Mouse (Mus musculus) right cerebral cortex, postnatal 36 days (tissue): ENCODE measurements at regions not wholly inside any gene's neighbourhood (a gene's known extent, or its start where the extent isn't known, plus 50 kb on each side); places are given as distances from the start of the nearest gene placed in this dataset.
"Not testable (repeated sequence)": the region's sequence is repeated elsewhere in the genome, so short reads cannot be mapped to it uniquely, and the experiment has no call there.

Experiments used
- DNase-seq, 2 experiments: peaks; one replicate each; pipeline ENCODE4 v3.0.0; 2022; ENCODE audit warnings: low spot score in 2 of 2, mixed read lengths in 1 of 2

GRCm38 (mm10) chr1:51411726-51412125 is 66.5 kb downstream of the Nabp1 start:
- no peak for DNase-seq

DNA sequence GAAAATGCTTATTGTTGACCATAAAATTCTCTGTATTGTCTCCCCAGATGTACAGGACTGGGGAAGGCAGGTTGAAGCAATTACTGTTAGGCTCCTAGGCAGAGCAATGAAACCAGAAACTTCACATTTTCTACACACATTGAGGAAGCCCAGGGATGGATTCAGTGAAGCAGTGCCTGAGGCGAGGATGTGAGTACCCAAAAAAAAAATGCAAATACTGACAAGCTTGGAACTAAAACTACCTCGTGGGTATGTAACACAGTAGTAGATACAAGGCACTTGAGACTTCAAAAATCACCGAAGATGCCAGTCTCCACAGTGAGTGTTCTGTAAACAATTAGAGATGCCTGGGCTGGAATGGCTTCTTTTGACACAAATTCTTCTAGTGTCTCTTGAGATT is 74.6 kb downstream of the Nabp1 start:
- no peak for DNase-seq

GRCm38 (mm10) chr1:51402533-51402925 is 75.7 kb downstream of the Nabp1 start:
- DNase-seq, result no peak

GRCm38 (mm10) chr1:51401846-51402532 is 76.2 kb downstream of the Nabp1 start:
- DNase-seq, result no peak

DNA sequence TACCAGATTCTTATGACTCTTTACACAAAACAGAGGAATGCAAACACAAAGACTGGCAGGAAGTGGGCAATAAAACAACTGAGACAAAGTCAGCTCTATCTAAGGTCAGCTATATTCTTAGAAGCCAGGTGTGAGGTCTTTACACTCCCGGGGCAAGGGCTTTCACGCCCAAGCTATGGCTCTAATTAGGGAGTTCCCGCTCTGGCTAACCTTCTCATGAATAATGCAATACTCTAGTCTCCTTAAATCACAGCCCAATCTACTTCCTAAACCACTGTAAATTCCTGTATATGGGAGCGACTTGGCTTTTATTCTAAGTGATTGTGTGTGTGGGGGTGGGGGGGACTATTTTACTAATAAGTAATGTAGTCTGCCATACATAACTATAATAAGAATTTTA is 77.7 kb downstream of the Nabp1 start:
- not testable (repeated sequence) for DNase-seq

GRCm38 (mm10) chr1:51386874-51387273 is 91.4 kb downstream of the Nabp1 start:
- no peak for DNase-seq

GRCm38 (mm10) chr1:51384051-51384450 is 94.2 kb downstream of the Nabp1 start:
- no peak for DNase-seq

GRCm38 (mm10) chr1:51380240-51380639 is 91.3 kb downstream of the Cavin2 start:
- peak; percentile 12 to 43 for DNase-seq

DNA sequence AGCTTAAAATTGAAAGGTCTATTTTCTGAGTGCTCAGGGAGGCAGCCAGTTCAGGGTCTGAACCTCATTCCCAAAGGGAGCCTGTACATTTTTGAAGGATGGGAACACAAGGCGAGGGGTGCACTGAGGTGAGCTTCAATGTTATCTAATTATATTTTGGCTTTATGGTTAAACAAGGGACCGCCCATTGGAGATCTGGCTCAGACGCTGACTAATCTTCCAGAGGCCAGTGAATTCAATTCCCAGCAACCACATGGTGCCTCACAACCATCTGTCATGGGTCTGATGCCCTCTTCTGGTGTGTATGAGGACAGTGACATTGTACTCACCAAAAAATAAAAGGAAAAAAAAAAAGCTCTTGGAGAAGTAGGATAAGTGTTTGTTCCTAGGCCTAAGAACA is 78.7 kb downstream of the Cavin2 start:
- no peak for DNase-seq

- no peak for DNase-seq
These were observed 71.2 kb downstream of the Cavin2 start for GRCm38 (mm10) chr1:51360095-51360494.
